Mouse (Mus musculus) cerebral cortex, adult 2 months (tissue): ENCODE measurements around the gene Dennd1a.

Experiments used
- WGBS: fragments of 180-500 bp; shearing (Covaris S2); methylation state at CpG from one replicate; pipeline ENCODE4 v1.1.7; 2018; 5-methylcytosine and 5-hydroxymethylcytosine counted together

The Dennd1a gene

GRCm38 (mm10) chr2:38286733-38287551 lies at the start of gene Dennd1a:
Dennd1a (minus strand) TSS chr2:38287390.
- 1% methylated on average over 76 of the region's 81 CpGs for WGBS

- 45% methylated on average over 17 of the region's 17 CpGs for WGBS
Measured at GRCm38 (mm10) chr2:38336606-38337005, 49.4 kb upstream of the Dennd1a start.

- WGBS, result 69% methylated on average over 7 of the region's 7 CpGs
Measured at GRCm38 (mm10) chr2:38333586-38334119, 46.5 kb upstream of the Dennd1a start.

- WGBS, result 85% methylated on average over 1 of the region's 1 CpGs
Measured at GRCm38 (mm10) chr2:38326671-38327070, 39.5 kb upstream of the Dennd1a start.

- 44% methylated on average over 8 of the region's 8 CpGs for WGBS
Measured at GRCm38 (mm10) chr2:38323380-38323779, 36.2 kb upstream of the Dennd1a start.

- 70% methylated on average over 4 of the region's 4 CpGs for WGBS
Measured at GRCm38 (mm10) chr2:38320911-38321310, 33.7 kb upstream of the Dennd1a start.

GRCm38 (mm10) chr2:38319086-38319485 lies 31.9 kb upstream of the Dennd1a start:
- 76% methylated on average over 11 of the region's 11 CpGs for WGBS

- 48% methylated on average over 3 of the region's 3 CpGs for WGBS
Measured at GRCm38 (mm10) chr2:38313399-38313798, 26.2 kb upstream of the Dennd1a start.

GRCm38 (mm10) chr2:38312921-38313320 lies 25.7 kb upstream of the Dennd1a start:
- 62% methylated on average over 3 of the region's 3 CpGs for WGBS

- 94% methylated on average over 1 of the region's 1 CpGs for WGBS
Measured at GRCm38 (mm10) chr2:38305152-38305551, 18.0 kb upstream of the Dennd1a start.

GRCm38 (mm10) chr2:38300941-38301340 lies 13.8 kb upstream of the Dennd1a start:
- 95% methylated on average over 2 of the region's 2 CpGs for WGBS

- WGBS, result 80% methylated on average over 4 of the region's 4 CpGs
Measured at GRCm38 (mm10) chr2:38295939-38296338, 8.7 kb upstream of the Dennd1a start.

GRCm38 (mm10) chr2:38291526-38291925 lies 4.3 kb upstream of the Dennd1a start:
- WGBS, result 90% methylated on average over 1 of the region's 1 CpGs

GRCm38 (mm10) chr2:38288226-38288625 lies 1.0 kb upstream of the Dennd1a start:
- WGBS, result 87% methylated on average over 2 of the region's 2 CpGs

- 2% methylated on average over 4 of the region's 4 CpGs for WGBS
Measured at GRCm38 (mm10) chr2:38286433-38286732, 807 bp downstream of the Dennd1a start.

GRCm38 (mm10) chr2:38285781-38286432 lies 1.3 kb downstream of the Dennd1a start:
- 57% methylated on average over 4 of the region's 4 CpGs for WGBS

GRCm38 (mm10) chr2:38283961-38284360 lies 3.2 kb downstream of the Dennd1a start:
- WGBS, result 78% methylated on average over 1 of the region's 1 CpGs

GRCm38 (mm10) chr2:38274973-38275372 lies 12.2 kb downstream of the Dennd1a start:
- 85% methylated on average over 2 of the region's 2 CpGs for WGBS

- WGBS, result 23% methylated on average over 2 of the region's 2 CpGs
Measured at GRCm38 (mm10) chr2:38263653-38264052, 23.5 kb downstream of the Dennd1a start.

GRCm38 (mm10) chr2:38237616-38238015 lies 49.6 kb downstream of the Dennd1a start:
- 82% methylated on average over 1 of the region's 1 CpGs for WGBS

- WGBS, result 78% methylated on average over 2 of the region's 2 CpGs
Measured at GRCm38 (mm10) chr2:38235593-38235992, 51.6 kb downstream of the Dennd1a start.

GRCm38 (mm10) chr2:38229882-38230281 lies 57.3 kb downstream of the Dennd1a start:
- 80% methylated on average over 5 of the region's 5 CpGs for WGBS

- 53% methylated on average over 2 of the region's 2 CpGs for WGBS
Measured at GRCm38 (mm10) chr2:38223759-38224158, 63.4 kb downstream of the Dennd1a start.
